Mouse (Mus musculus): ENCODE measurements at regions not wholly inside any gene's neighbourhood (a gene's known extent, or its start where the extent isn't known, plus 50 kb on each side); places are given as distances from the start of the nearest gene placed in this dataset.
A peak's percentile ranks its signal among the peaks of the same experiment; 100 is the strongest.

- no peak for DNase-seq (ENCODE audit: extremely low read depth)
- H3K27ac ChIP-seq (ENCODE audit: insufficient read depth, low read depth): no peak overlapping the region
- no peaks in the 10 kb centered on the region for H3K79me2 ChIP-seq (replicated peaks; ENCODE audit: control insufficient read depth, extremely low read depth, insufficient read depth, poor library complexity, severe bottlenecking)
- H3K27me3 ChIP-seq (replicated peaks): peaks cover 28% of the 10 kb centered on the region
- dilution Hi-C loops (cut with MboI; ENCODE audit: extremely low pct_ligation_motif_present, extremely low pct_unique_long_range_greater_than_20kb, low sequenced_read_pairs): no loop called here
- in situ Hi-C loops (cut with MboI; ENCODE audit: low pct_ligation_motif_present, low pct_unique_long_range_greater_than_20kb, low sequenced_read_pairs): no loop called here
- H3K4me3 ChIP-seq (replicated peaks in 1 of 3; ENCODE audit: low read depth in 2 of 3, low read length in 2 of 3, poor library complexity in 1 of 3): no peak overlapping the region
- peaks cover 9 to 30% of the 10 kb centered on the region in 2 experiments for H3K4me1 ChIP-seq (ENCODE audit: control insufficient read depth in 1 of 2, insufficient read depth in 2 of 2)
- H3K9ac ChIP-seq (ENCODE audit: insufficient read depth, low read depth): no peak overlapping the region
- no peak for TF ChIP-seq MAFK (IDR thresholded peaks at IDR 0.05; ENCODE audit: insufficient replicate concordance, low read length)
- TF ChIP-seq EP300 (IDR thresholded peaks at IDR 0.05; ENCODE audit: low read length): no peak
- no peak for TF ChIP-seq MXI1 (IDR thresholded peaks at IDR 0.05; ENCODE audit: low read depth, low read length)
- TF ChIP-seq JUND (conservative IDR thresholded peaks at IDR 0.05; ENCODE audit: low read depth, low read length): no peak
- no peak for TF ChIP-seq SMC3 (IDR thresholded peaks at IDR 0.05; ENCODE audit: low read depth, low read length)
- no peak for TF ChIP-seq CTCF (conservative IDR thresholded peaks at IDR 0.05 in 1 of 2, IDR thresholded peaks at IDR 0.05 in 1 of 2; ENCODE audit: low read depth in 2 of 2, low read length in 2 of 2)
- no peak for TF ChIP-seq CHD2 (IDR thresholded peaks at IDR 0.05; ENCODE audit: low read length)
- TF ChIP-seq MAX (IDR thresholded peaks at IDR 0.05; ENCODE audit: low read length): no peak
- TF ChIP-seq CHD1 (IDR thresholded peaks at IDR 0.05; ENCODE audit: low read depth, low read length): no peak
- no peak for TF ChIP-seq MYC (IDR thresholded peaks at IDR 0.05; ENCODE audit: low read depth, low read length)
- no peak for TF ChIP-seq TBP (conservative IDR thresholded peaks at IDR 0.05; ENCODE audit: low read depth, low read length)
- TF ChIP-seq HCFC1 (IDR thresholded peaks at IDR 0.05; ENCODE audit: low read depth, low read length): no peak
- no peak for TF ChIP-seq IRF4 (IDR thresholded peaks at IDR 0.05; ENCODE audit: low read depth, low read length)
- no peak for TF ChIP-seq ZMIZ1 (IDR thresholded peaks at IDR 0.05; ENCODE audit: low read depth, low read length)
- no peak for TF ChIP-seq POLR2AphosphoS2 (IDR thresholded peaks at IDR 0.05; ENCODE audit: low read depth, low read length)
- TF ChIP-seq ELF1 (IDR thresholded peaks at IDR 0.05; ENCODE audit: low read depth, low read length): no peak
- no peak for TF ChIP-seq MEF2A (IDR thresholded peaks at IDR 0.05; ENCODE audit: borderline replicate concordance, low read depth, low read length)
- no peak for TF ChIP-seq POLR2A (IDR thresholded peaks at IDR 0.05; ENCODE audit: low read depth, low read length)
- no peak for TF ChIP-seq ZNF384 (IDR thresholded peaks at IDR 0.05; ENCODE audit: low read depth, low read length)
- TF ChIP-seq USF2 (conservative IDR thresholded peaks at IDR 0.05; ENCODE audit: low read depth, low read length): no peak
- H3K4me2 ChIP-seq (ENCODE audit: insufficient read depth, low read depth, poor library complexity, severe bottlenecking): no peak overlapping the region
- no peaks in the 10 kb centered on the region for H3K36me3 ChIP-seq (replicated peaks in 1 of 2; ENCODE audit: control insufficient read depth in 1 of 2, insufficient read depth in 1 of 2, low read length in 1 of 2)
- no peaks in the 10 kb centered on the region for H3K9me3 ChIP-seq (replicated peaks; ENCODE audit: low read length)
Measured at GRCm38 (mm10) chr11:71939066-71939465, 98.2 kb downstream of the Aipl1 start.

GRCm38 (mm10) chr11:71937108-71937507 lies 100.2 kb downstream of the Aipl1 start:
- no peak overlapping the region for H3K4me2 ChIP-seq (ENCODE audit: insufficient read depth, low read depth, poor library complexity, severe bottlenecking)
- dilution Hi-C loops (cut with MboI; ENCODE audit: extremely low pct_ligation_motif_present, extremely low pct_unique_long_range_greater_than_20kb, low sequenced_read_pairs): no loop called here

More at GRCm38 (mm10) chr11:71937108-71937507, 100.2 kb downstream of the Aipl1 start:
- Histone ChIP-seq H3K4me3 (replicated peaks in 1 of 3; ENCODE audit: low read depth in 2 of 3, low read length in 2 of 3, poor library complexity in 1 of 3) (no peak overlapping the region), H3K27me3 (replicated peaks) (peaks cover 25% of the 10 kb centered on the region), H3K36me3 (replicated peaks in 1 of 2; ENCODE audit: control insufficient read depth in 1 of 2, insufficient read depth in 1 of 2, low read length in 1 of 2) (no peaks in the 10 kb centered on the region), H3K4me1 (ENCODE audit: control insufficient read depth in 1 of 2, insufficient read depth in 2 of 2) (peaks cover 0 to 12% of the 10 kb centered on the region in 2 experiments; a peak in 2 of 4 replicates), H3K79me2 (replicated peaks; ENCODE audit: control insufficient read depth, extremely low read depth, insufficient read depth, poor library complexity, severe bottlenecking) (no peaks in the 10 kb centered on the region), H3K9me3 (replicated peaks; ENCODE audit: low read length) (peaks cover 3% of the 10 kb centered on the region), H3K27ac (ENCODE audit: insufficient read depth, low read depth) (no peak overlapping the region), H3K9ac (ENCODE audit: insufficient read depth, low read depth) (no peak overlapping the region)
- in situ Hi-C loops (cut with MboI; ENCODE audit: low pct_ligation_motif_present, low pct_unique_long_range_greater_than_20kb, low sequenced_read_pairs): no loop called here
- TF ChIP-seq SIN3A (IDR thresholded peaks at IDR 0.05; ENCODE audit: low read length): 0 out of 2 replicates have a peak, but pooled peaks have one; percentile 29
- no peak for TF ChIP-seq ELF1 (IDR thresholded peaks at IDR 0.05; ENCODE audit: low read depth, low read length)
- no peak for DNase-seq (ENCODE audit: extremely low read depth)

Data from CH12.LX (cell line).